Mouse (Mus musculus): ENCODE data around the gene Rnf130.

- TF ChIP-seq CTCF (IDR thresholded peaks at IDR 0.05; ENCODE audit: low read depth) (no peak), EP300 (IDR thresholded peaks at IDR 0.05; ENCODE audit: low read depth) (no peak)
Observed at GRCm38 (mm10) chr11:50149200-50149599, 124.1 kb downstream of the Rnf130 start.
